Mouse (Mus musculus): Measurements from ENCODE around the gene Kdr.

GRCm38 (mm10) chr5:75929960-75930359, 48.3 kb downstream of the Kdr start:
- no peak for TF ChIP-seq CTCF (IDR thresholded peaks at IDR 0.05; ENCODE audit: low read depth, low read length)
- no peak for TF ChIP-seq POLR2A (IDR thresholded peaks at IDR 0.05; ENCODE audit: borderline replicate concordance, low read depth, low read length)
